Mouse (Mus musculus) heart, postnatal 0 days (tissue): ENCODE measurements around the gene Lsm7.

ENCODE experiments used
- CTCF ChIP-seq: IDR thresholded peaks from 2 replicates; pipeline ENCODE4 v1.5.1; 2016; ENCODE audit warnings: antibody characterized with exemption, control low read depth, low read depth
- EP300 ChIP-seq: IDR thresholded peaks from 2 replicates; pipeline ENCODE4 v1.6.1; 2016; ENCODE audit warnings: antibody characterized with exemption, low read depth

GRCm38 (mm10) chr10:80904004-80904693 lies 49.1 kb upstream of the Lsm7 start:
- TF ChIP-seq EP300 (no peak), CTCF (no peak)
